Mouse (Mus musculus): ENCODE results near the gene Pdzd2. TPM values are rescaled to one million over a fixed set of nuclear protein-coding genes. Genes with fewer than 3 reads are reported as not detected.

Pdzd2 gene
- polyA plus RNA-seq, 1 experiment from 2014 or later = 3.4 TPM

GRCm38 (mm10) chr15:12451448-12451847 lies 288.3 kb downstream of the Pdzd2 start:
- H3K36me3 ChIP-seq (replicated peaks; ENCODE audit: control insufficient read depth, insufficient read depth, low read depth, low read length) = no peaks in the 10 kb centered on the region
- H3K27ac ChIP-seq (replicated peaks; ENCODE audit: low read depth, low read length) = no peak overlapping the region
- 63% methylated on average over 4 of the region's 4 CpGs for WGBS
- ATAC-seq (replicated peaks; ENCODE audit: insufficient number of reproducible peaks, low FRiP score, low TSS enrichment, low read depth) = no peak
- no peak overlapping the region for H3K9ac ChIP-seq (replicated peaks; ENCODE audit: low read length)
- no peak for DNase-seq (ENCODE audit: low spot score)
- H3K27me3 ChIP-seq (ENCODE audit: control insufficient read depth, insufficient read depth, low read length) = no peaks in the 10 kb centered on the region
- no peaks in the 10 kb centered on the region for H3K9me3 ChIP-seq (replicated peaks; ENCODE audit: control insufficient read depth, low read length)
- H3K4me2 ChIP-seq (ENCODE audit: low read depth, low read length) = no peak overlapping the region
- H3K4me3 ChIP-seq (ENCODE audit: low read depth, low read length) = no peak overlapping the region
- H3K4me1 ChIP-seq (ENCODE audit: control insufficient read depth, insufficient read depth, low read length) = no peaks in the 10 kb centered on the region

GRCm38 (mm10) chr15:12450790-12451189 lies 288.9 kb downstream of the Pdzd2 start:
- 82% methylated on average over 6 of the region's 6 CpGs for WGBS
- no peak overlapping the region for H3K27ac ChIP-seq (replicated peaks; ENCODE audit: low read depth, low read length)
- no peaks in the 10 kb centered on the region for H3K4me1 ChIP-seq (ENCODE audit: control insufficient read depth, insufficient read depth, low read length)
- no peak overlapping the region for H3K9ac ChIP-seq (replicated peaks; ENCODE audit: low read length)
- H3K9me3 ChIP-seq (replicated peaks; ENCODE audit: control insufficient read depth, low read length) = no peaks in the 10 kb centered on the region
- H3K27me3 ChIP-seq (ENCODE audit: control insufficient read depth, insufficient read depth, low read length) = no peaks in the 10 kb centered on the region
- ATAC-seq (replicated peaks; ENCODE audit: insufficient number of reproducible peaks, low FRiP score, low TSS enrichment, low read depth) (no peak), DNase-seq (ENCODE audit: low spot score) (no peak)
- H3K36me3 ChIP-seq (replicated peaks; ENCODE audit: control insufficient read depth, insufficient read depth, low read depth, low read length) = no peaks in the 10 kb centered on the region
- no peak overlapping the region for H3K4me3 ChIP-seq (ENCODE audit: low read depth, low read length)
- H3K4me2 ChIP-seq (ENCODE audit: low read depth, low read length) = no peak overlapping the region

DNA sequence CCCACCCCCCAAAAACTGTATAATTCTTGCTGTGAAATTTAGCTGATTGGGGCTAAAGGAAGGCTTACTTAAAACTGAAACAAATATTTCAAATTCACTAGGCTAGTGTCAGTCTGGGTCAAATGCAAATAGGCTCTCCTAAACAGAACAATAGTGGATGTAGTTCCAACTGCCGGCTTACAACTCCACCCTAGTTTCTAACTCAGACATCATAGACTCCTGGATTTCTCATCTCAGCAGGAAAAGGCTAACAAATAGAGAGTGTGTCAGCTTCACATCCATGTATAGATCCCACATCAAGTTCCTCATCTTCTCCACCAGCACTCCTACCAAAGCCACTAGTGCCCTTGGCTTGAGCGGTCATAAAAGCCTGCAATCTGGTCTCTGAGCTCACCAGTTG lies 290.4 kb downstream of the Pdzd2 start:
- Histone ChIP-seq H3K4me3 (ENCODE audit: low read depth, low read length) (no peak overlapping the region), H3K27ac (replicated peaks; ENCODE audit: low read depth, low read length) (no peak overlapping the region), H3K9ac (replicated peaks; ENCODE audit: low read length) (no peak overlapping the region), H3K27me3 (ENCODE audit: control insufficient read depth, insufficient read depth, low read length) (no peaks in the 10 kb centered on the region), H3K4me1 (ENCODE audit: control insufficient read depth, insufficient read depth, low read length) (no peaks in the 10 kb centered on the region), H3K4me2 (ENCODE audit: low read depth, low read length) (no peak overlapping the region), H3K36me3 (replicated peaks; ENCODE audit: control insufficient read depth, insufficient read depth, low read depth, low read length) (no peaks in the 10 kb centered on the region), H3K9me3 (replicated peaks; ENCODE audit: control insufficient read depth, low read length) (no peaks in the 10 kb centered on the region)
- WGBS = 85% methylated on average over 2 of the region's 2 CpGs
- DNase-seq (ENCODE audit: low spot score) (no peak), ATAC-seq (replicated peaks; ENCODE audit: insufficient number of reproducible peaks, low FRiP score, low TSS enrichment, low read depth) (no peak)

GRCm38 (mm10) chr15:12447021-12447434 lies 292.7 kb downstream of the Pdzd2 start:
- no peaks in the 10 kb centered on the region for H3K9me3 ChIP-seq (replicated peaks; ENCODE audit: control insufficient read depth, low read length)
- DNase-seq (ENCODE audit: low spot score) (no peak), ATAC-seq (replicated peaks; ENCODE audit: insufficient number of reproducible peaks, low FRiP score, low TSS enrichment, low read depth) (no peak)
- WGBS = 77% methylated on average over 10 of the region's 10 CpGs
- no peak overlapping the region for H3K4me3 ChIP-seq (ENCODE audit: low read depth, low read length)
- no peak overlapping the region for H3K27ac ChIP-seq (replicated peaks; ENCODE audit: low read depth, low read length)
- H3K4me2 ChIP-seq (ENCODE audit: low read depth, low read length) = no peak overlapping the region
- H3K27me3 ChIP-seq (ENCODE audit: control insufficient read depth, insufficient read depth, low read length) = no peaks in the 10 kb centered on the region
- H3K9ac ChIP-seq (replicated peaks; ENCODE audit: low read length) = no peak overlapping the region
- H3K4me1 ChIP-seq (ENCODE audit: control insufficient read depth, insufficient read depth, low read length) = no peaks in the 10 kb centered on the region
- H3K36me3 ChIP-seq (replicated peaks; ENCODE audit: control insufficient read depth, insufficient read depth, low read depth, low read length) = no peaks in the 10 kb centered on the region

- Histone ChIP-seq H3K4me1 (ENCODE audit: control insufficient read depth, insufficient read depth, low read length) (no peaks in the 10 kb centered on the region), H3K4me2 (ENCODE audit: low read depth, low read length) (no peak overlapping the region), H3K9me3 (replicated peaks; ENCODE audit: control insufficient read depth, low read length) (no peaks in the 10 kb centered on the region), H3K4me3 (ENCODE audit: low read depth, low read length) (no peak overlapping the region), H3K36me3 (replicated peaks; ENCODE audit: control insufficient read depth, insufficient read depth, low read depth, low read length) (no peaks in the 10 kb centered on the region), H3K27me3 (ENCODE audit: control insufficient read depth, insufficient read depth, low read length) (no peaks in the 10 kb centered on the region), H3K9ac (replicated peaks; ENCODE audit: low read length) (no peak overlapping the region), H3K27ac (replicated peaks; ENCODE audit: low read depth, low read length) (no peak overlapping the region)
- DNase-seq (ENCODE audit: low spot score) (no peak), ATAC-seq (replicated peaks; ENCODE audit: insufficient number of reproducible peaks, low FRiP score, low TSS enrichment, low read depth) (no peak)
- 71% methylated on average over 5 of the region's 5 CpGs for WGBS
These were observed 295.2 kb downstream of the Pdzd2 start for GRCm38 (mm10) chr15:12444551-12444950.

DNA sequence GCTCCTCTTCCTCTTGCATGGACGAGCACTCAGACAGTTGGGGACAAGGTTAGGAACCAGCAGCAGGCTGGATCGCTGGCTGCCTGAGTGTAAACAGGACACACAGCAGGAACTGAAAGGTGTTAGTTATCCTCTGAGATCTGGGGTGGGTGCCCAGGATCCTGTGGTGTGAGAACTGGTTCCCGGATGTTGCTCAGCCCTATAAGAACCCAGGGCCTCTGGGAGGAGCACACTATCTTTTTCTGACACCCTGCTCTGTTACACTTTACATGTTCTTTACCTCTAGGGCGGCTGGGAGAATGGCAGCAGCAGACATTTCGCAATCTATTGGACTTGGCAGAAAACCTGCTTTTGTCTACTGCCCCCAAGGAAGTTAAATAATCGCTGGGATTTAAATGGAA lies 300.4 kb downstream of the Pdzd2 start:
- Histone ChIP-seq H3K9me3 (replicated peaks; ENCODE audit: control insufficient read depth, low read length) (no peaks in the 10 kb centered on the region), H3K27me3 (ENCODE audit: control insufficient read depth, insufficient read depth, low read length) (no peaks in the 10 kb centered on the region), H3K36me3 (replicated peaks; ENCODE audit: control insufficient read depth, insufficient read depth, low read depth, low read length) (no peaks in the 10 kb centered on the region), H3K9ac (replicated peaks; ENCODE audit: low read length) (no peak overlapping the region), H3K27ac (replicated peaks; ENCODE audit: low read depth, low read length) (no peak overlapping the region), H3K4me1 (ENCODE audit: control insufficient read depth, insufficient read depth, low read length) (no peaks in the 10 kb centered on the region), H3K4me2 (ENCODE audit: low read depth, low read length) (no peak overlapping the region), H3K4me3 (ENCODE audit: low read depth, low read length) (no peak overlapping the region)
- DNase-seq (ENCODE audit: low spot score) (no peak), ATAC-seq (replicated peaks; ENCODE audit: insufficient number of reproducible peaks, low FRiP score, low TSS enrichment, low read depth) (no peak)
- 65% methylated on average over 6 of the region's 6 CpGs for WGBS

GRCm38 (mm10) chr15:12438691-12439090 lies 301.0 kb downstream of the Pdzd2 start:
- H3K9me3 ChIP-seq (replicated peaks; ENCODE audit: control insufficient read depth, low read length) = no peaks in the 10 kb centered on the region
- H3K9ac ChIP-seq (replicated peaks; ENCODE audit: low read length) = no peak overlapping the region
- no peak overlapping the region for H3K27ac ChIP-seq (replicated peaks; ENCODE audit: low read depth, low read length)
- H3K4me1 ChIP-seq (ENCODE audit: control insufficient read depth, insufficient read depth, low read length) = no peaks in the 10 kb centered on the region
- ATAC-seq (replicated peaks; ENCODE audit: insufficient number of reproducible peaks, low FRiP score, low TSS enrichment, low read depth) (no peak), DNase-seq (ENCODE audit: low spot score) (no peak)
- H3K27me3 ChIP-seq (ENCODE audit: control insufficient read depth, insufficient read depth, low read length) = no peaks in the 10 kb centered on the region
- no peaks in the 10 kb centered on the region for H3K36me3 ChIP-seq (replicated peaks; ENCODE audit: control insufficient read depth, insufficient read depth, low read depth, low read length)
- H3K4me3 ChIP-seq (ENCODE audit: low read depth, low read length) = no peak overlapping the region
- 75% methylated on average over 6 of the region's 6 CpGs for WGBS
- no peak overlapping the region for H3K4me2 ChIP-seq (ENCODE audit: low read depth, low read length)

- Histone ChIP-seq H3K4me2 (ENCODE audit: low read depth, low read length) (no peak overlapping the region), H3K9ac (replicated peaks; ENCODE audit: low read length) (no peak overlapping the region), H3K36me3 (replicated peaks; ENCODE audit: control insufficient read depth, insufficient read depth, low read depth, low read length) (no peaks in the 10 kb centered on the region), H3K4me1 (ENCODE audit: control insufficient read depth, insufficient read depth, low read length) (no peaks in the 10 kb centered on the region), H3K27ac (replicated peaks; ENCODE audit: low read depth, low read length) (no peak overlapping the region), H3K4me3 (ENCODE audit: low read depth, low read length) (no peak overlapping the region), H3K27me3 (ENCODE audit: control insufficient read depth, insufficient read depth, low read length) (no peaks in the 10 kb centered on the region), H3K9me3 (replicated peaks; ENCODE audit: control insufficient read depth, low read length) (no peaks in the 10 kb centered on the region)
- 81% methylated on average over 11 of the region's 11 CpGs for WGBS
- DNase-seq (ENCODE audit: low spot score) (no peak), ATAC-seq (replicated peaks; ENCODE audit: insufficient number of reproducible peaks, low FRiP score, low TSS enrichment, low read depth) (no peak)
These were observed 301.6 kb downstream of the Pdzd2 start for GRCm38 (mm10) chr15:12438081-12438480.

Measured in embryonic facial prominence, embryonic 11.5 days (tissue).